ENCODE assay signal across 17 mouse cellular contexts in genomic region chr14:22255458-22255857, GRCm38 (mm10).
"Had no signal": no experiment of that assay in that cellular context is flagged by ENCODE, and none has a peak within 500 bp of the region (broad histone marks: within the 10 kb centered on the region; RNA-seq: fewer than 3 reads in every experiment).

No protein-coding gene starts in this region.

- ATAC-seq: liver, postnatal 0 days; lung, postnatal 0 days; midbrain, embryonic 15.5 days had no signal

- DNase-seq: kidney, adult 2 months; kidney, postnatal 14 days; kidney, postnatal 4 days; left cerebral cortex, postnatal 4 days; liver, postnatal 0 days; lung, embryonic 14.5 days; thymus, adult 18-20 months; thymus, postnatal 36 days had no signal

- H3K4me2 ChIP-seq: limb, embryonic 12.5 days; limb, embryonic 15.5 days; liver, embryonic 11.5 days; lung, embryonic 14.5 days; midbrain, embryonic 11.5 days; midbrain, embryonic 15.5 days; neural tube, embryonic 12.5 days had no signal

- H3K4me3 ChIP-seq: limb, embryonic 12.5 days; limb, embryonic 15.5 days; midbrain, embryonic 15.5 days; neural tube, embryonic 12.5 days had no signal

- H3K27me3 ChIP-seq: limb, embryonic 15.5 days; midbrain, embryonic 15.5 days; neural tube, embryonic 12.5 days had no signal

- H3K36me3 ChIP-seq: limb, embryonic 12.5 days; limb, embryonic 15.5 days; midbrain, embryonic 15.5 days; neural tube, embryonic 12.5 days had no signal

- H3K9ac ChIP-seq: limb, embryonic 12.5 days; limb, embryonic 15.5 days; liver, embryonic 14.5 days; liver, postnatal 0 days; lung, embryonic 14.5 days; midbrain, embryonic 15.5 days; neural tube, embryonic 12.5 days had no signal

- H3K27ac ChIP-seq: limb, embryonic 12.5 days; limb, embryonic 15.5 days; liver, embryonic 14.5 days; macrophage; midbrain, embryonic 15.5 days; neural tube, embryonic 12.5 days had no signal

- H3K9me3 ChIP-seq: limb, embryonic 12.5 days; limb, embryonic 15.5 days; midbrain, embryonic 15.5 days; neural tube, embryonic 12.5 days had no signal
